ENCODE assay signal across 25 mouse cellular contexts in the genomic region with DNA sequence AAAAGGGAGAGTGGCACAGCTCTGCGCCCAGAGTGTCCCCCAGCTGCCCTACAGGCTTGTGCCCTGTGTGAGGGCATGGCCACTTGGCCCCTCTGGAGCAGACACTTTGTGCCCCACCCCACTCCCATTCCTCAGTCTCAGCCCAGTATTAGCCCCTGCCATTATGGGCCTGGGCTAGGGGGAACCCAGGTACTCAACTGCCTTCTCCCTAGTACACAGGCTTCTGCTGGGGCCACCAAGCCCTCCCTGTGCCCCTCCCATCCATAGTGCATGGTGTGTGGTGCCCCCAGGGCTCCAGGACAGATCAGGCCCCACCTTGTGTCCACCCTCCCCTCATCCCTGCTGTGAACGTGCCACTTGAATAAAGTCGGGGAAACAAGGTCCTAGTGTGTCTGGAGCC. TPM values are rescaled to one million over a fixed set of nuclear protein-coding genes. Genes with fewer than 3 reads are reported as not detected.
DNase-seq lines count a peak whose midpoint lies in the region; ATAC-seq and TF ChIP-seq lines count a peak whose summit lies in the region.
"Had no signal": no experiment of that assay in that cellular context is flagged by ENCODE, and none has a peak within 500 bp of the region (broad histone marks: within the 10 kb centered on the region; RNA-seq: fewer than 3 reads in every experiment).

No protein-coding gene starts in this region.

- no peaks in the 10 kb centered on the region for H3K27me3 ChIP-seq in forebrain, embryonic 16.5 days (replicated peaks; ENCODE audit: control insufficient read depth, insufficient read depth, low read length)
- no peaks in the 10 kb centered on the region for H3K27me3 ChIP-seq in forebrain, embryonic 13.5 days
- H3K27me3 ChIP-seq in heart, embryonic 14.5 days (ENCODE audit: control insufficient read depth, insufficient read depth, low read length) = no peaks in the 10 kb centered on the region
- no peaks in the 10 kb centered on the region for H3K27me3 ChIP-seq in kidney, embryonic 16.5 days (ENCODE audit: insufficient read depth, low read length)
- H3K27me3 ChIP-seq in kidney, embryonic 14.5 days (ENCODE audit: control insufficient read depth, insufficient read depth, low read length) = no peaks in the 10 kb centered on the region
- H3K27me3 ChIP-seq in midbrain, postnatal 0 days (ENCODE audit: insufficient read depth, low read length) = no peaks in the 10 kb centered on the region
- H3K27me3 ChIP-seq in midbrain, embryonic 16.5 days (ENCODE audit: control insufficient read depth, insufficient read depth, low read depth, low read length) = no peaks in the 10 kb centered on the region
- H3K27me3 ChIP-seq: heart, embryonic 15.5 days; intestine, embryonic 15.5 days had no signal

- DNase-seq in heart, postnatal 25 days (ENCODE audit: low spot score) = no peak
- DNase-seq in midbrain, postnatal 0 days (ENCODE audit: low spot score) = no peak
- DNase-seq: adrenal gland, postnatal 14 days; cerebellum, adult 11-12 months; cerebellum, adult 9-11 months; gastrocnemius, postnatal 10 days; heart, postnatal 4 days; kidney, adult 18-20 months had no signal

- H3K4me3 ChIP-seq in forebrain, embryonic 16.5 days (replicated peaks; ENCODE audit: low read length) = no peak overlapping the region
- H3K4me3 ChIP-seq in forebrain, embryonic 13.5 days = no peak overlapping the region
- H3K4me3 ChIP-seq in heart, embryonic 14.5 days (ENCODE audit: control insufficient read depth in 1 of 2, insufficient read depth in 1 of 2, low read depth in 1 of 2, low read length in 2 of 2) = no peak overlapping the region
- no peak overlapping the region for H3K4me3 ChIP-seq in kidney, embryonic 16.5 days (ENCODE audit: low read length)
- no peak overlapping the region for H3K4me3 ChIP-seq in kidney, embryonic 14.5 days (ENCODE audit: low read length)
- no peak overlapping the region for H3K4me3 ChIP-seq in midbrain, postnatal 0 days (ENCODE audit: low read depth, low read length)
- H3K4me3 ChIP-seq in midbrain, embryonic 16.5 days (ENCODE audit: low read depth, low read length) = no peak overlapping the region
- H3K4me3 ChIP-seq: embryonic facial prominence, embryonic 10.5 days; heart, embryonic 15.5 days; intestine, embryonic 15.5 days had no signal

- TF ChIP-seq CTCF in midbrain, postnatal 0 days (IDR thresholded peaks at IDR 0.05) = no peak

- H3K27ac ChIP-seq in forebrain, embryonic 16.5 days (ENCODE audit: low read length) = no peak overlapping the region
- H3K27ac ChIP-seq in forebrain, embryonic 13.5 days = no peak overlapping the region
- H3K27ac ChIP-seq in heart, embryonic 14.5 days (replicated peaks in 1 of 2; ENCODE audit: control insufficient read depth in 1 of 2, insufficient read depth in 1 of 2, low read depth in 2 of 2, low read length in 2 of 2) = no peak overlapping the region
- no peak overlapping the region for H3K27ac ChIP-seq in kidney, embryonic 16.5 days (ENCODE audit: low read length)
- H3K27ac ChIP-seq in kidney, embryonic 14.5 days (ENCODE audit: low read depth, low read length) = no peak overlapping the region
- H3K27ac ChIP-seq in midbrain, postnatal 0 days (ENCODE audit: low read depth, low read length) = no peak overlapping the region
- no peak overlapping the region for H3K27ac ChIP-seq in midbrain, embryonic 16.5 days (ENCODE audit: low read length)
- H3K27ac ChIP-seq: embryonic facial prominence, embryonic 10.5 days; heart, embryonic 15.5 days; intestine, embryonic 15.5 days had no signal

- H3K4me1 ChIP-seq in forebrain, embryonic 16.5 days (replicated peaks; ENCODE audit: control insufficient read depth, insufficient read depth, low read length) = no peaks in the 10 kb centered on the region
- H3K4me1 ChIP-seq in forebrain, embryonic 13.5 days = 0 out of 2 replicates have a peak, but pooled peaks cover 4% of the 10 kb centered on the region
- H3K4me1 ChIP-seq in heart, embryonic 14.5 days (ENCODE audit: control insufficient read depth in 2 of 2, insufficient read depth in 2 of 2, low read length in 2 of 2) = no peaks in the 10 kb centered on the region
- no peaks in the 10 kb centered on the region for H3K4me1 ChIP-seq in kidney, embryonic 16.5 days (ENCODE audit: insufficient read depth, low read length)
- no peaks in the 10 kb centered on the region for H3K4me1 ChIP-seq in kidney, embryonic 14.5 days (ENCODE audit: control insufficient read depth, insufficient read depth, low read length)
- H3K4me1 ChIP-seq in midbrain, postnatal 0 days (ENCODE audit: insufficient read depth, low read length) = no peaks in the 10 kb centered on the region
- H3K4me1 ChIP-seq in midbrain, embryonic 16.5 days (ENCODE audit: control insufficient read depth, insufficient read depth, low read length) = no peaks in the 10 kb centered on the region
- H3K4me1 ChIP-seq: embryonic facial prominence, embryonic 10.5 days; heart, embryonic 15.5 days; intestine, embryonic 15.5 days had no signal

- intact Hi-C loops in heart, postnatal 25 days (cut with DNase I) = no loop called here

- H3K9ac ChIP-seq in forebrain, embryonic 16.5 days (replicated peaks; ENCODE audit: low read depth, low read length) = no peak overlapping the region
- H3K9ac ChIP-seq in forebrain, embryonic 13.5 days = no peak overlapping the region
- no peak overlapping the region for H3K9ac ChIP-seq in heart, embryonic 14.5 days (ENCODE audit: low read length)
- H3K9ac ChIP-seq in kidney, embryonic 16.5 days (replicated peaks; ENCODE audit: low read length) = no peak overlapping the region
- no peak overlapping the region for H3K9ac ChIP-seq in kidney, embryonic 14.5 days (ENCODE audit: low read depth, low read length)
- H3K9ac ChIP-seq in midbrain, postnatal 0 days (replicated peaks; ENCODE audit: low read length, poor library complexity, severe bottlenecking) = no peak overlapping the region
- H3K9ac ChIP-seq in midbrain, embryonic 16.5 days (ENCODE audit: low read depth, low read length) = no peak overlapping the region
- H3K9ac ChIP-seq: heart, embryonic 15.5 days; intestine, embryonic 15.5 days had no signal

- ATAC-seq in forebrain, embryonic 16.5 days = peak; percentile 15; the same call in 1 of the 2 replicates
- no peak for ATAC-seq in forebrain, embryonic 13.5 days
- 0 out of 2 replicates have a peak, but pooled peaks have one; percentile 23 for ATAC-seq in heart, embryonic 14.5 days (ENCODE audit: insufficient number of reproducible peaks, insufficient read depth, low FRiP score, low read depth)
- 0 out of 2 replicates have a peak, but pooled peaks have one; percentile 24 for ATAC-seq in kidney, embryonic 16.5 days (ENCODE audit: low FRiP score, low TSS enrichment)
- ATAC-seq in kidney, embryonic 14.5 days (ENCODE audit: low FRiP score, low TSS enrichment) = no peak
- ATAC-seq in midbrain, postnatal 0 days (ENCODE audit: low FRiP score) = peak; percentile 10; the same call in 1 of the 2 replicates
- ATAC-seq in midbrain, embryonic 16.5 days = no peak
- ATAC-seq: activated CD4-positive, CD25-positive, alpha-beta regulatory T cell, adult 4 months; forebrain, embryonic 14.5 days; intestine, embryonic 15.5 days had no signal

- H3K36me3 ChIP-seq in forebrain, embryonic 16.5 days (ENCODE audit: control insufficient read depth, insufficient read depth) = peaks cover 28% of the 10 kb centered on the region
- H3K36me3 ChIP-seq in forebrain, embryonic 13.5 days (ENCODE audit: poor library complexity, severe bottlenecking) = peaks cover 64% of the 10 kb centered on the region
- peaks cover 60% of the 10 kb centered on the region for H3K36me3 ChIP-seq in heart, embryonic 14.5 days (ENCODE audit: control insufficient read depth, insufficient read depth, low read length)
- peaks cover 48% of the 10 kb centered on the region for H3K36me3 ChIP-seq in kidney, embryonic 16.5 days (ENCODE audit: insufficient read depth, low read length)
- H3K36me3 ChIP-seq in kidney, embryonic 14.5 days (ENCODE audit: control insufficient read depth, insufficient read depth, low read length) = peaks cover 53% of the 10 kb centered on the region
- peaks cover 53% of the 10 kb centered on the region for H3K36me3 ChIP-seq in midbrain, postnatal 0 days (ENCODE audit: insufficient read depth, low read length)
- peaks cover 16% of the 10 kb centered on the region for H3K36me3 ChIP-seq in midbrain, embryonic 16.5 days (ENCODE audit: control insufficient read depth, insufficient read depth, low read length)

- H3K4me2 ChIP-seq in forebrain, embryonic 16.5 days (ENCODE audit: low read length) = no peak overlapping the region
- H3K4me2 ChIP-seq in forebrain, embryonic 13.5 days = no peak overlapping the region
- H3K4me2 ChIP-seq in heart, embryonic 14.5 days (ENCODE audit: low read length) = no peak overlapping the region
- no peak overlapping the region for H3K4me2 ChIP-seq in kidney, embryonic 16.5 days (replicated peaks; ENCODE audit: low read depth, low read length)
- H3K4me2 ChIP-seq in kidney, embryonic 14.5 days (replicated peaks; ENCODE audit: low read depth, low read length) = no peak overlapping the region
- H3K4me2 ChIP-seq in midbrain, postnatal 0 days (ENCODE audit: low read depth, low read length, poor library complexity, severe bottlenecking) = no peak overlapping the region
- no peak overlapping the region for H3K4me2 ChIP-seq in midbrain, embryonic 16.5 days (ENCODE audit: low read length)
- H3K4me2 ChIP-seq: heart, embryonic 15.5 days; intestine, embryonic 15.5 days had no signal

- H3K9me3 ChIP-seq in forebrain, embryonic 16.5 days (ENCODE audit: control insufficient read depth, low read length) = no peaks in the 10 kb centered on the region
- H3K9me3 ChIP-seq in forebrain, embryonic 13.5 days (replicated peaks) = no peaks in the 10 kb centered on the region
- no peaks in the 10 kb centered on the region for H3K9me3 ChIP-seq in heart, embryonic 14.5 days (ENCODE audit: control insufficient read depth, low read length)
- no peaks in the 10 kb centered on the region for H3K9me3 ChIP-seq in kidney, embryonic 16.5 days (ENCODE audit: low read length)
- H3K9me3 ChIP-seq in kidney, embryonic 14.5 days (ENCODE audit: control insufficient read depth, low read length) = no peaks in the 10 kb centered on the region
- no peaks in the 10 kb centered on the region for H3K9me3 ChIP-seq in midbrain, postnatal 0 days (ENCODE audit: low read length)
- H3K9me3 ChIP-seq in midbrain, embryonic 16.5 days (replicated peaks; ENCODE audit: control insufficient read depth, low read length, poor library complexity, severe bottlenecking) = no peaks in the 10 kb centered on the region
- H3K9me3 ChIP-seq: embryonic facial prominence, embryonic 10.5 days; heart, embryonic 15.5 days; intestine, embryonic 15.5 days had no signal

- 91% methylated on average over 3 of the region's 3 CpGs for WGBS in forebrain, embryonic 16.5 days
- 88% methylated on average over 3 of the region's 3 CpGs for WGBS in forebrain, embryonic 13.5 days
- WGBS in heart, embryonic 14.5 days = 75% methylated on average over 3 of the region's 3 CpGs
- WGBS in kidney, embryonic 16.5 days = 87% methylated on average over 3 of the region's 3 CpGs
- WGBS in kidney, embryonic 14.5 days = 82% methylated on average over 3 of the region's 3 CpGs
- WGBS in midbrain, postnatal 0 days = 74% methylated on average over 2 of the region's 3 CpGs
- WGBS in midbrain, embryonic 16.5 days = 92% methylated on average over 3 of the region's 3 CpGs

RNA-seq across cellular contexts. Expression of gene Dmap1, which starts 8.2 kb away (rescaled TPM):
- 80.1 and 80.4 TPM in 2 replicates for polyA plus RNA-seq in forebrain, embryonic 16.5 days (2015; fragmentation: Nextera tagmentation; extraction: Ambion mirVana)
- polyA plus RNA-seq in forebrain, embryonic 13.5 days (2015; fragmentation: Nextera tagmentation; extraction: Ambion mirVana) = 73.6 and 76.7 TPM in 2 replicates
- polyA plus RNA-seq in heart, embryonic 14.5 days (2014; fragmentation: Nextera tagmentation; extraction: Ambion mirVana) = 46.4 and 49.5 TPM in 2 replicates
- 10 to 100 TPM; 18.3 to 19.0 TPM for total RNA-seq in heart, postnatal 25 days (2021)
- 61.0 and 64.8 TPM in 2 replicates for polyA plus RNA-seq in kidney, embryonic 16.5 days (2015; fragmentation: Nextera tagmentation; extraction: Ambion mirVana)
- polyA plus RNA-seq in kidney, embryonic 14.5 days (2014; fragmentation: Nextera tagmentation; extraction: Ambion mirVana) = 66.1 and 67.3 TPM in 2 replicates
- total RNA-seq in midbrain, postnatal 0 days (2014; rRNA removed) = 62.6 and 69.5 TPM in 2 replicates
- 89.7 and 95.1 TPM in 2 replicates for polyA plus RNA-seq in midbrain, postnatal 0 days (2015; fragmentation: Nextera tagmentation; extraction: Ambion mirVana)
- polyA plus RNA-seq in midbrain, embryonic 16.5 days (2015; fragmentation: Nextera tagmentation; extraction: Ambion mirVana) = 81.9 and 83.3 TPM in 2 replicates

RNA-seq across cellular contexts. Expression of gene Gm12845, which starts 50.3 kb away (rescaled TPM):
- not detected in 2 replicates for polyA plus RNA-seq in forebrain, embryonic 16.5 days (2015; fragmentation: Nextera tagmentation; extraction: Ambion mirVana)
- not detected in 2 replicates for polyA plus RNA-seq in forebrain, embryonic 13.5 days (2015; fragmentation: Nextera tagmentation; extraction: Ambion mirVana)
- not detected in 2 replicates for polyA plus RNA-seq in heart, embryonic 14.5 days (2014; fragmentation: Nextera tagmentation; extraction: Ambion mirVana)
- total RNA-seq in heart, postnatal 25 days (2021) = not detected
- not detected in 2 replicates for polyA plus RNA-seq in kidney, embryonic 16.5 days (2015; fragmentation: Nextera tagmentation; extraction: Ambion mirVana)
- not detected in 2 replicates for polyA plus RNA-seq in kidney, embryonic 14.5 days (2014; fragmentation: Nextera tagmentation; extraction: Ambion mirVana)
- total RNA-seq in midbrain, postnatal 0 days (2014; rRNA removed) = not detected in 2 replicates
- polyA plus RNA-seq in midbrain, postnatal 0 days (2015; fragmentation: Nextera tagmentation; extraction: Ambion mirVana) = not detected in 2 replicates
- not detected in 2 replicates for polyA plus RNA-seq in midbrain, embryonic 16.5 days (2015; fragmentation: Nextera tagmentation; extraction: Ambion mirVana)
- total RNA-seq: adrenal gland, adult 18-20 months; adrenal gland, postnatal 14 days; gastrocnemius, postnatal 10 days; gastrocnemius, postnatal 4 days; heart, adult 8-10 months; heart, postnatal 4 days; MEL had no signal
- polyA plus RNA-seq: activated CD4-positive, CD25-positive, alpha-beta regulatory T cell, adult 4 months; C2C12; embryonic facial prominence, embryonic 10.5 days; embryonic facial prominence, embryonic 14.5 days; forebrain, embryonic 14.5 days; heart, embryonic 15.5 days; intestine, embryonic 15.5 days had no signal

Comparison
In these comparisons a context has a peak if more than half of its experiments do, and no peak if none do; other contexts are left out.
1. ATAC-seq: peak in forebrain, embryonic 16.5 days (single experiment), heart, embryonic 14.5 days (single experiment), kidney, embryonic 16.5 days (single experiment) and midbrain, postnatal 0 days (single experiment); none in forebrain, embryonic 13.5 days (single experiment), kidney, embryonic 14.5 days (single experiment) and midbrain, embryonic 16.5 days (single experiment).